Mouse (Mus musculus): ENCODE measurements around the gene S100a5. TPM values are rescaled to one million over a fixed set of nuclear protein-coding genes. Genes with fewer than 3 reads are reported as not detected.
A peak's percentile ranks its signal among the peaks of the same experiment; 100 is the strongest.

The S100a5 gene
- polyA plus RNA-seq, 1 experiment from 2014 or later = not detected

DNA sequence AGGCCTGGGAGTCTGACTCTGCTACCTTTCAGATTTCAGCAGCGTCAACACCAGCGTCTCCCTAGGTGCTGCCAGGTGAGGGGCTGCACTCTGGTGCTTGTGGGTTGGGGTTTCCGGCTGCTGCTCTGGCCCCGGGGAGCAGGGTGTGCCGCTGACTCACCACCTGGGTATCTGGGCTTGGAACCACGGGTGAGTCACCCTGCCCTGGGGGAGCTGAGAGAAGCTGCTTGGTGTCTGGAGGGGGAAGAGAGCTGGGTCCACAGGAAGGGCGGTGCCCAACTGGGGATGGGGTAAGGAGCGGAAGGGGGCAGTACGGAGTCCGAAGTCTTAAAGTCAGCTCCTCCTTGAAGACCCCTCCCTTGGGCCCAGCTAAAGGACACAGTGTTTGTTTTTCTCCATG lies 21.4 kb upstream of the S100a5 start:
- no peak overlapping the region for H3K9ac ChIP-seq
- 59% methylated on average over 10 of the region's 10 CpGs for WGBS
- no peak overlapping the region for H3K4me3 ChIP-seq (replicated peaks)
- ATAC-seq (replicated peaks; ENCODE audit: low FRiP score) = peak; percentile 28; the same call in 1 of the 2 replicates
- H3K27ac ChIP-seq = peak overlapping the region; percentile 58
- H3K4me1 ChIP-seq = peaks cover 15% of the 10 kb centered on the region; the same call in 1 of the 2 replicates
- no peaks in the 10 kb centered on the region for H3K9me3 ChIP-seq (replicated peaks)
- H3K27me3 ChIP-seq = no peaks in the 10 kb centered on the region
- no peak overlapping the region for H3K4me2 ChIP-seq
- no peaks in the 10 kb centered on the region for H3K36me3 ChIP-seq

DNA sequence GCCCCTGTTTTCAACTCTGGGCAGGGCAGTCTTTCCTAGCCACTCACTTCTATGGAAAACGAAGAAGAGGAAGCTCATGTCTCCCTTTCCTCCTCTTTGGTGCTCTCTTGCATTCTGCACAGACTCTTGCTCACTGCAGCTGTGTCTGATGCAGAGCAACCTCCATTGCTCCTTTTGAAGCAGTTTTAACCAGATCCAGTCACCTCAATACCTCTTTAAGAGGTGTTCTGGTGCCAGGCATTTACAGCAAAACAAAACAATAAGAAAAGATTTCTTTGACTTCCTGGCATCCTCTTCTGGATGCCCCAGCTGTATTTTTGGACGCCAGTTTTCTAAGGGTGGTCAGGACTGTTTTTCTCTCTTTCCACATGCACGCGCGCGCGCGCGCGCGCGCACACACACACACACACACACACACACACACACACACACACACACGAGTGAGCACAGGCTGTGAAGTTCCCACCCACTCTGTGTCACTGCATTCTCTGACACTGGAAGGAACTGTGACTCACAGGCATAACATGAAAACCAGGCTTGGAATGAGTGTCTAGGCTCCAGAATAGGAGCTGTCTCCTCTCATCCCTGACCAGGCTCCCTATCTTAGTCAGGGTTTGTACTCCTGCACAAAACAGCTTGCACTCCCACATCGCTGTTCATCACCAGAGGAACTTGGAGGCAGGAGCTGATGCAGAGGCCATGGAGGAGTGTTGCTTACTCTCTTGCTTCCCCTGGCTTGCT lies 20.8 kb upstream of the S100a5 start:
- Histone ChIP-seq H3K4me3 (replicated peaks) (no peak overlapping the region), H3K4me2 (no peak overlapping the region), H3K9ac (no peak overlapping the region), H3K27ac (peak overlapping the region; percentile 58; the same call in 1 of the 2 replicates), H3K27me3 (no peaks in the 10 kb centered on the region), H3K36me3 (no peaks in the 10 kb centered on the region), H3K9me3 (replicated peaks) (no peaks in the 10 kb centered on the region), H3K4me1 (peaks cover 15% of the 10 kb centered on the region; the same call in 1 of the 2 replicates)
- no peak for ATAC-seq (replicated peaks; ENCODE audit: low FRiP score)
- WGBS = 85% methylated on average over 14 of the region's 14 CpGs

DNA sequence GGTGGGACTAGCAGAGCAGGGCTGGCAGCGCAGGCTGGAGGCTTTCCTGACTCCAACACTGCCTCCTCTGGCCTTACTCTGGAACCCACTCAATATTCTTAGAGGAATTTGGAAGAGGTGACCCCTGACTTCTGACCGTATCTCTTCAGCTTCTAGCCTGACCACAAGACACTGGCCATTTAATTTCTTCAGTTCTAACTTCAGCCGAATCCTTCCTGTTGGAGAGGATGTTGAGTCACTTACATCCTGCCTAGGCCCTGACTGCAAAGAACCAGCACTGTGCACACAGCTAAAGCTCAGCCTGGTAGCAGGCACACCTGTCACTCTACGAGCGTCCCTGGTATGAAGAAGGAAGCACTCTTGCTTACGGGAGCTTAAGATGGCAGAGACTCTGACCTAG lies 18.9 kb upstream of the S100a5 start:
- no peak overlapping the region for H3K4me3 ChIP-seq (replicated peaks)
- 0 out of 2 replicates have a peak, but pooled peaks cover 2% of the 10 kb centered on the region for H3K9me3 ChIP-seq (replicated peaks)
- H3K27ac ChIP-seq = no peak overlapping the region
- no peak overlapping the region for H3K4me2 ChIP-seq
- no peaks in the 10 kb centered on the region for H3K27me3 ChIP-seq
- ATAC-seq (replicated peaks; ENCODE audit: low FRiP score) = no peak
- peaks cover 10% of the 10 kb centered on the region; the same call in 1 of the 2 replicates for H3K4me1 ChIP-seq
- no peak overlapping the region for H3K9ac ChIP-seq
- H3K36me3 ChIP-seq = no peaks in the 10 kb centered on the region
- 80% methylated on average over 6 of the region's 6 CpGs for WGBS

DNA sequence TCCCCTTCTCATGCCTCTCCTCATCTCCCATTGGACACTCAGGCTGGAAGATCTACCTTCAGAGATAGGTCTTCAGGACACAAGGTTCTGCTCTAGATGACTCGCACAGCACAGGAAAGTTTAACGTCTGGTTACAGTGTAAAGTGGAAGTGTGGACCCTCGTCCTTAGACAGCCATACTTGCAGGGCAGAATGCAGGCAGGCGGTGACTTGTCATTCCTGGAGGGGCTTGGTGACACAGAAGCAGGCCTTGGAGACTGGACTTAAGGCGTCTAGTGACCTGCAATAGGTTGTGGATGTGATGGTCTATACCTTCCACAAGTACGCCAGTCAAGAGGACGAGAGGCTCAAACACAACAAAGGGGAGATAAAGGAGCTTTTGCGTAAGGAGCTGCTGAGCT lies 18.4 kb upstream of the S100a5 start, which contains the start of gene S100a2:
Gene S100a2, plus strand, starts transcription at position 301 of the 400 bp plus-strand sequence.
- 0 out of 2 replicates have a peak, but pooled peaks cover 2% of the 10 kb centered on the region for H3K9me3 ChIP-seq (replicated peaks)
- ATAC-seq (replicated peaks; ENCODE audit: low FRiP score) = no peak
- H3K27me3 ChIP-seq = no peaks in the 10 kb centered on the region
- H3K27ac ChIP-seq = no peak within 1 kb of the TSS
- 91% methylated on average over 8 of the region's 8 CpGs for WGBS
- H3K36me3 ChIP-seq = no peaks in the 10 kb centered on the region
- H3K4me3 ChIP-seq (replicated peaks) = no peak within 1 kb of the TSS
- no peak within 1 kb of the TSS for H3K9ac ChIP-seq
- H3K4me1 ChIP-seq = peaks cover 10% of the 10 kb centered on the region; the same call in 1 of the 2 replicates
- H3K4me2 ChIP-seq = no peak within 1 kb of the TSS

DNA sequence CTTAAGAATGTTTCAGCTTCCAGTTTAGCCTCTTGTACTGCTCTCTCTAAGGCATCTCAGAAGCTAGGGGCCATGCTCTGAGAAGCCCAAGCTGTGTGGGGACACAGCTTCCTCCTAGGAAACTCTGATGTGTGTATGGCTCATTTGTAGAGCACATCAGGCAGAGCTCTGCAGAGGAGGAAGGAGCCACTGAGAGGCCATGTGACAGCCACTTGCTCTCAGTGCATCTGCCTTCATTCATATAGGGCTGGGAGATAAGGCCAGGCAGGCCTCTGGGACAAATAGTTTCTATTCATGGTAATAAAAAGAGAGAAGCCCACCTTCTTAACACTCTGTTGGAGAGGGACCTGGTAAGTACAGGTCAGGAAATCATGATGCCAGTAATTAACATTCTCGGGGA lies 13.9 kb upstream of the S100a5 start:
- no peak overlapping the region for H3K27ac ChIP-seq
- H3K9me3 ChIP-seq (replicated peaks) = 0 out of 2 replicates have a peak, but pooled peaks cover 2% of the 10 kb centered on the region
- no peak for ATAC-seq (replicated peaks; ENCODE audit: low FRiP score)
- H3K4me2 ChIP-seq = no peak overlapping the region
- no peak overlapping the region for H3K9ac ChIP-seq
- H3K4me3 ChIP-seq (replicated peaks) = no peak overlapping the region
- no peaks in the 10 kb centered on the region for H3K36me3 ChIP-seq
- WGBS = 49% methylated on average over 1 of the region's 1 CpGs
- peaks cover 6% of the 10 kb centered on the region; the same call in 1 of the 2 replicates for H3K4me1 ChIP-seq
- no peaks in the 10 kb centered on the region for H3K27me3 ChIP-seq

DNA sequence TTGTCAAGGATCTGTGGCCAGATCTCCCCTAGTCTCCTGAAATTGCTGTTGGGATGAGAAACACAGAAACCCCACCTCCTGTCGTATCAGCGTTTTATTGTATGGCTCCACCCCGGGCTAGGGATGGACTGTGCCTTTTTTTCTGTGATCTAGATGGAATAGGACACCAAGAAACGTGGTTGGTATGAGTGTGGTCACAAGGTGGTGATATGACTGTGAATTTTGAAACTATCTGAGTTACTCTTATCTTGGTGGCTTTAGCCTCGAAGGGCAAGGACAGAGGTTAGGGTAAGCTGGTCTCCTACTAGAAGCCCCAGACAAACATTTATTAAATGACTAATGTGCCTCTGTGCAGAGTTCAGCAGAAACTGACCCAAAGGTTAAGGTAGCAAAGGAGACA lies 12.8 kb upstream of the S100a5 start:
- H3K4me3 ChIP-seq (replicated peaks) = no peak overlapping the region
- no peak overlapping the region for H3K9ac ChIP-seq
- H3K9me3 ChIP-seq (replicated peaks) = 0 out of 2 replicates have a peak, but pooled peaks cover 2% of the 10 kb centered on the region
- no peaks in the 10 kb centered on the region for H3K36me3 ChIP-seq
- H3K4me2 ChIP-seq = no peak overlapping the region
- WGBS = 72% methylated on average over 5 of the region's 5 CpGs
- no peak for ATAC-seq (replicated peaks; ENCODE audit: low FRiP score)
- H3K4me1 ChIP-seq = peaks cover 8% of the 10 kb centered on the region; the same call in 1 of the 2 replicates
- no peak overlapping the region for H3K27ac ChIP-seq
- no peaks in the 10 kb centered on the region for H3K27me3 ChIP-seq

DNA sequence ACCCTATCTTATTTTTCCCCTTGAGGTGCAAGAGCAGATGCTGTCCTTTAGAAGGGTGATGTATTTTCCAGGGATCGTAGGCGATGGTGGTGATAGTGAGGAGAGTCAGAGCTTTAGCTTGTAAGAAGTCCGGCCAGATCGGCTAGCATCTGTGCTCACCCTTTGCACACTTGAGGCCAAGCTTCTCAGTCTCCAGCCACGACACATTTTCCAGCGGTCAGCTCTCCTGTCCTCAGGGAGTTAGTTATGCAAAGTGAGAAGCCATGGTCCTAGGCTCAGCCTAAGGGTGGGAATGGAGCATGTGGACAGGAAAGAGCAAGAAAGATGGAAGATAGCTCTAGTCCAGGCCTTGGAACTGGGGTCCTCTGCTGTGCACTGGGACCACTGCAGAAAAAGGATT lies 11.5 kb upstream of the S100a5 start:
- Histone ChIP-seq H3K4me2 (no peak overlapping the region), H3K27ac (no peak overlapping the region), H3K4me1 (peaks cover 8% of the 10 kb centered on the region; the same call in 1 of the 2 replicates), H3K9me3 (replicated peaks) (0 out of 2 replicates have a peak, but pooled peaks cover 2% of the 10 kb centered on the region), H3K27me3 (no peaks in the 10 kb centered on the region), H3K4me3 (replicated peaks) (no peak overlapping the region), H3K9ac (no peak overlapping the region), H3K36me3 (no peaks in the 10 kb centered on the region)
- ATAC-seq (replicated peaks; ENCODE audit: low FRiP score) = no peak
- 81% methylated on average over 6 of the region's 6 CpGs for WGBS

DNA sequence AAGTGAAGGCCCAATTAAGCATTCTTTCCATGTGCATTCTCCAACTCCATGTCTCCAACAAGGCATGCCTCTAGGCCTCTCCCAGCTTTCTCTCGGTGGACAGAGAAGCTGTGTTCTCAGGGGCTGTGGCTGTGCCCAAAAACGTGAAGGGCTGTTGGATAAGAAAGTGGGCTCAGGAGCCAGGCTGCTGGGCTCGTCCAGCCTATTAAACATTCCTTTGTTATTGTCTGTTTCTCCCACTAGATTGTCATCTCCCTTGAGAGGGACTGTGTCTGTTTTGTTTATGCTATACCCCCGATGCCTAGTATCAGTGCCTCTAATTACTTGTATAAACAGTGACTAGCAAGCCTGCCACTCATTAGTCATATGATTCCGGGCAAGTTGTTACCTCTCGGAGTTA lies 10.6 kb upstream of the S100a5 start:
- no peak for ATAC-seq (replicated peaks; ENCODE audit: low FRiP score)
- H3K36me3 ChIP-seq = no peaks in the 10 kb centered on the region
- no peak overlapping the region for H3K4me3 ChIP-seq (replicated peaks)
- H3K27me3 ChIP-seq = no peaks in the 10 kb centered on the region
- no peak overlapping the region for H3K4me2 ChIP-seq
- peaks cover 8% of the 10 kb centered on the region; the same call in 1 of the 2 replicates for H3K4me1 ChIP-seq
- 38% methylated on average over 6 of the region's 6 CpGs for WGBS
- H3K27ac ChIP-seq = no peak overlapping the region
- H3K9me3 ChIP-seq (replicated peaks) = 0 out of 2 replicates have a peak, but pooled peaks cover 2% of the 10 kb centered on the region
- H3K9ac ChIP-seq = no peak overlapping the region

DNA sequence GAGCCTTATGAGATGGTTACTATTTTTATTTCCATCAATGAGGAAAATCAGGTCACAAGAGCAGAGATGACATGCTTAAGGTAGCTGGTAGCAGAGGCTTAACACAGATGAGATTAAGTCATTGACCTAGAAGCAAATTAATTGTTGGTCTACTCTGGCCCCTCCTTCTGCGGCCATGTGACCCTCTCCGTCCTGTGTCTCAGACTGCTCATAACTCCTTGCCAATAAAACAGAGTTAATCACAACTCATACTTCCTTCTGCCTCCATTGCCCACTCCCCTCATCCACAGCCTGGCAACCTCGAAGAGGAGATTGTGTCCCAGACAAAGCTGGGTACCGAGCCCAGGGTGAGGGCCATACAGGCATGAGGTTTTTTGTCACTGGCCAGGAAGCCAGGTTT lies 10.1 kb upstream of the S100a5 start:
- peaks cover 9% of the 10 kb centered on the region for H3K4me1 ChIP-seq
- no peak for ATAC-seq (replicated peaks; ENCODE audit: low FRiP score)
- no peak overlapping the region for H3K27ac ChIP-seq
- H3K36me3 ChIP-seq = no peaks in the 10 kb centered on the region
- H3K4me2 ChIP-seq = no peak overlapping the region
- H3K9ac ChIP-seq = no peak overlapping the region
- WGBS = 70% methylated on average over 4 of the region's 4 CpGs
- no peaks in the 10 kb centered on the region for H3K27me3 ChIP-seq
- no peak overlapping the region for H3K4me3 ChIP-seq (replicated peaks)
- 0 out of 2 replicates have a peak, but pooled peaks cover 2% of the 10 kb centered on the region for H3K9me3 ChIP-seq (replicated peaks)

DNA sequence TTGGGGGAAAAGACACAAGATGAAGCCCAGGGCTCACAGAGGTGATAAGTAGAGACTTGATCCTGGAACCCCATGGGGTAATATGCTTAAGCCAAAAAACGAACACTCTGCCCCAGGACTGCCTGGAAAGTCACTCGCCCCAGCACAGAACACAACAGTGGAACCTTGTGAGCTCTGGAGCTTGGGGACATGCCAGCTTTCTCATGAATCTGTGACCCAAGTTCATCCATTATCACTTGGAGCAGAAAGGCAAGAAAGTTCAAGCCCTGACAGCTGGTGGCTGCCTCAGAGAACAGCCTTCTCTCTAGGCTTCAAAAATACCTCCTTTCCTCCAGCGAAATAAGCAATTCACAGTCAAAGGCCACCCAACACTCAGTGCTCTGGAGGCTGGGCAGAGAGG lies 8.9 kb upstream of the S100a5 start:
- Histone ChIP-seq H3K4me2 (no peak overlapping the region), H3K4me1 (peaks cover 19% of the 10 kb centered on the region), H3K4me3 (replicated peaks) (no peak overlapping the region), H3K36me3 (no peaks in the 10 kb centered on the region), H3K9me3 (replicated peaks) (no peaks in the 10 kb centered on the region), H3K27me3 (no peaks in the 10 kb centered on the region), H3K27ac (no peak overlapping the region), H3K9ac (no peak overlapping the region)
- no peak for ATAC-seq (replicated peaks; ENCODE audit: low FRiP score)
- WGBS = 77% methylated on average over 3 of the region's 3 CpGs

DNA sequence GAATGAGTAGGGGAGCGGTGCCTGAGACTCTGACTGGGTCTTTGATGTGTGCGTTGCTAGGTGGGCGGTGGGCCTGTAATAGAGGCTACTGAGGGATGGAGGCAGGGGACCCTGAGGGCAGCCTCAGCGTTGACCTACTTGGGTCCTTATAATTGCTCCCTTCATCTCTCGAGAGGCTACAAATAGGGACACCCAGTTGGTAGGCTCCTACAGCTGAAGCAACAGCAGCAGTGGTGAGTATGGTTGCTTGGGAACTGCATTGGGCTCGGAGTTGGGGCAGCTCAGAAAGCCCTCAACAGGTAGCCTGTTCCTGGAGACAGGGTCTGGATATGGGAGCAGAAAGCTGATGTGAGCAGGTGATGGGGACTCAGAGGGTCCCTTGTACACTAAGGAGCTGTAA lies 8.3 kb upstream of the S100a5 start:
- Histone ChIP-seq H3K9ac (no peak overlapping the region), H3K27ac (no peak overlapping the region), H3K36me3 (no peaks in the 10 kb centered on the region), H3K27me3 (no peaks in the 10 kb centered on the region), H3K9me3 (replicated peaks) (no peaks in the 10 kb centered on the region), H3K4me1 (peaks cover 26% of the 10 kb centered on the region), H3K4me3 (replicated peaks) (no peak overlapping the region), H3K4me2 (no peak overlapping the region)
- WGBS = 71% methylated on average over 6 of the region's 6 CpGs
- ATAC-seq (replicated peaks; ENCODE audit: low FRiP score) = no peak

DNA sequence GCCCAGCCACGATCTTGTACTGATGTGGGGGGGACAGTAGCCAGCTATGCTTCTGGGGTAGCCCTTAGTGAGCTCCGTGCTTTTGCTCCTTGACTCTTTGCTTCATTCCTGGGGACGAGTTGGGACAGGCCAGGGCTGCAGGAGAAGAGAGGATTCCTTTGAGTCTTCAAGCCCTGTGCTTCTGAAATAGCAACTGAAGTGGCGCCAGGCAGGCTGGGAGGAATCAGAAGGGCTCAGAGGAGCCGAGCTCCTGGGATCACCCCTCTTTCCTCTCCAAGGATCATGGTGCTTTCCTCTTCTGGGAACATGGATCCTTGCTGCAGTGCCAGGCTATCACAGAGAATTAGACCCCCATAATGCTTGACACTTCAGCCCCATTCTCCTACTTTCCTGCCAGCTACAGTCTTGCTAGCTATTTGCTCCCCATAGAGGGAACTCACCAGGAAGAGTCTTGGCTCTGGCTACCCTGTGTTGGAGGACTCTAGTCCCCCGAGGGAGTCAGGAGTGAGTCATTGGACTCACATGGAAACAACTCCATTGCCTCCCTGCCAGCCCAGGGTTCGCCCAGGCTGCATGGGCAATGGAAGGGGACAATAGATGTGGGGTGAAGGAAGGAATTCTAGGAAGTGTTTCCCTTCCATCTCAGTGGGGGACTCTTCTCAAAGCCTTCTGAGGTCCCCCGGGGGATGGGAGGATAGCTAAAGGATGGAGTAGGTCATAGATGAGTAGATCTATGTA lies 7.7 kb upstream of the S100a5 start:
- no peak for ATAC-seq (replicated peaks; ENCODE audit: low FRiP score)
- 85% methylated on average over 8 of the region's 8 CpGs for WGBS
- Histone ChIP-seq H3K27ac (no peak overlapping the region), H3K4me1 (peaks cover 30% of the 10 kb centered on the region), H3K9ac (no peak overlapping the region), H3K27me3 (no peaks in the 10 kb centered on the region), H3K36me3 (no peaks in the 10 kb centered on the region), H3K4me3 (replicated peaks) (no peak overlapping the region), H3K9me3 (replicated peaks) (no peaks in the 10 kb centered on the region), H3K4me2 (no peak overlapping the region)
